Mouse (Mus musculus) B cell, adult 2 months (primary cell): ENCODE results near the gene Trim44.

Experiments used
- DNase-seq, 2 experiments: peaks; one replicate each; pipeline ENCODE4 v3.0.0; 2022

Gene Trim44

DNA sequence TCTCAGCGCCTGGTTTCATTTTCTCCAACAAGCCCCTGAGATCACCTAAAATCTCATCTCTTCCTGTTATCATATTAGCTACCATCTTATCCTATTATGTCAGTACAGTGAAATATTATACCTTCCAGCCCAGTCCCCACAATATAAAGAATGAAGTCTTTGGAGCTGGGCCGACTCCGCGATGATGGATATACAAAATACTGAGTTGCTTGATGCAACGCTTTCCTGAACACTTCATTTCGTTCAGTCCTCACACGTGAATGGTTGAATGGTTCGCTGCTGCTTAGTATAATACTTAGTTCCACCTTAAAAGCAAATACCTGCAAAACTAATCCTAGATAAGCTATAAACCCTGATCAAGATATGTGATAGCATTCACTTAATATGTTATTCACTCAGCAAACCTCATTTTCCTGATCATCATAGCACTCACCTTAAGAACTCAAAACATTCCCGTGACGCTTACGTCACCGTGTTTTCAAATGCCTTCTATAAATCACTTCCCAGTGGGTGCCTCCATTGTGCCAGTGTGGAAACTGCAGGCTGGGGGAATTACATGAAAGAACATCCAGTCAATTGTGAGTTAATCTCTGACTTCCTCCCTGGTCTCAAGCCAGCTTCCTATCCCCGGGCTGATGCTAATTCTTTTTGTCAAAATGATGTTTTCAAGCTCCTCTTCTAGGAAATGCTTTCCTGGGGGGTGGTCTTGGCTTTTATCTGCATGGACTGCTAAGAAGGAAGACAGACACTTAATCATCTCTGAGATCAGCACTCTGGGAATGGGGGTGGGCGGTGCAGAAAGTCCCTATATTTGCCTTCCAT is at the start of gene Trim44:
Trim44 (minus strand) TSS at position 466 of the 822 bp plus-strand sequence.
- DNase-seq: no peak

DNA sequence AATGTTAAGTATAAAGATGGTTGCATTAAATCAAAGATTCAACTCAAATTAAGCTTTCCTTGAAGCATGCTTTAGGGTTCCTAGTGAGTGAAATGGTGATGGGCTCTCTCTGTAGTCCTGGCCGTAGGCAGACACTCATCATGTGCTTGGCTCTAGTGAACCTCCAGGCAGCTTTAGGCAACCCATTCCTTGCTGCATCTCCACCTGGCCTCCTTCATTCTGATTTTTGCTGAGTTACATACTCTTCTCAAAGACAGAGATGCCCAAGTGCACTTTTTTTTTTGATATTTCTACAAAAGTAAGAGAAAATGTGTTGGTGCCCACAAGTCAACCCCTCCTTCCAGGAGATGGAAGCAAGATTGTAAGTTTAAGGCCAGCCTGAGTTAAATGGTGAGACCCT is 47.5 kb upstream of the Trim44 start:
- DNase-seq: no peak

DNA sequence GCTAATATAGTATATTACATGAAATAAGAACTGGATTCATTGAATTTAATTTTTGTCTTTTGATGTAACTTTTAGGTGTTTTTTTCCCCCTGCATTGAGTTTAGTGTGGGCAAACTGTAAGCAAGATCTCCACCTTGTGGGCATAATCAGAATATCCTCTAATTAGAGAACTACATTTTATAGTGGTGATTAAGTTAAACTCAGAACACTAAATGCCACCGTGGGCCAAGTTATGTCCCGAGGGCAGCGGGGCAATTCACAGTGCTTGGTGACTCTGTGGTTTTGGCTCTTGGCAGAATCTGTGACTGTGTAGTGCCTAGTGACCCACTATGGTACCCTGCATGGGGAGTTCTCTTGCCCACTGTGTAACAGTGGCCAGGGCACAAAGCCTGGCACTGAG is 45.8 kb upstream of the Trim44 start:
- DNase-seq: peak; percentile 12

DNA sequence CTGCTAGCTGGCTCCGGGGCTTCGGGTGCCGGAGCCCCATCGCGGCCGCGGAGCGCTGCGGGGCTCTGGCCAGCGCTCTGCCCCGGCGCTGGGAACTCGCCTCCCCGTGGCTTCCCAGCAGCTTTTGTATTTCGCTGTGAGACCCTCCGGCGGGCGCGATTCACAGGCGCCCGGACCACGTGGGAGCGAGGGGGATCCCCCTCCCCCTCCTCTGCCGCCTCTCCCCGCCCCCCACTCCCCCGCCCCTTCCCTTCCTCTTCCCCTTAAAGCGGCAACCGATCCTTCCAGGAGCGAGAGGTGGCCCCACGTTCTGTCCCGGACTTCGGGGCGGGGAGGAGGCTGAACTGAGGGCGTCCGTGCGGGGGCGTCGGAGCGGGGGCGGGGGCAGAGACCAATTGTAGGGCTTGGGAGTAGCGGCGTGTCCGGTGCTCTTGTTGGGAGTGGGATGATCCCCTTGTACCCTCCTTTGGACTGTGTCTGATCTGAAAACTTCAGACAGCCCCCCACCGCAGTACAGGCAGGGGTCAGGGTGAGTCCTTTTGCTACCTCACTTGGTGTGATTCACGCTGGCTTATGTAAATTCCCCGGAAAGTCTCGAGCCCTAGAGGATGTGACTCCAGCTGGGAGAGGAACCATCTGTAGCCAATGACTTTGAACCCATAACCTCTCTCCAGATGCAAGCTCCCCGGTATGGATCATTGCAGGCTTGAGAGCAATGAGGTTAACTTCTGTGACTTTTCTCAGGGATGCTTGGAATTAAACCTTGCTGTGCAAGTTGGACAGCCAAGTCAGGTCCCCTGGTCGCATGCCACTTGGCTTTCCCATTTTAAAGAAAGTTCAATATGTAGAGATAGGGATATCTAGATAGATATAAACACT is 44.3 kb upstream of the Trim44 start, which contains the start of gene Fjx1:
Fjx1 (minus strand) TSS at position 829 of the 879 bp plus-strand sequence.
- peak; percentile 8 to 17 for DNase-seq

DNA sequence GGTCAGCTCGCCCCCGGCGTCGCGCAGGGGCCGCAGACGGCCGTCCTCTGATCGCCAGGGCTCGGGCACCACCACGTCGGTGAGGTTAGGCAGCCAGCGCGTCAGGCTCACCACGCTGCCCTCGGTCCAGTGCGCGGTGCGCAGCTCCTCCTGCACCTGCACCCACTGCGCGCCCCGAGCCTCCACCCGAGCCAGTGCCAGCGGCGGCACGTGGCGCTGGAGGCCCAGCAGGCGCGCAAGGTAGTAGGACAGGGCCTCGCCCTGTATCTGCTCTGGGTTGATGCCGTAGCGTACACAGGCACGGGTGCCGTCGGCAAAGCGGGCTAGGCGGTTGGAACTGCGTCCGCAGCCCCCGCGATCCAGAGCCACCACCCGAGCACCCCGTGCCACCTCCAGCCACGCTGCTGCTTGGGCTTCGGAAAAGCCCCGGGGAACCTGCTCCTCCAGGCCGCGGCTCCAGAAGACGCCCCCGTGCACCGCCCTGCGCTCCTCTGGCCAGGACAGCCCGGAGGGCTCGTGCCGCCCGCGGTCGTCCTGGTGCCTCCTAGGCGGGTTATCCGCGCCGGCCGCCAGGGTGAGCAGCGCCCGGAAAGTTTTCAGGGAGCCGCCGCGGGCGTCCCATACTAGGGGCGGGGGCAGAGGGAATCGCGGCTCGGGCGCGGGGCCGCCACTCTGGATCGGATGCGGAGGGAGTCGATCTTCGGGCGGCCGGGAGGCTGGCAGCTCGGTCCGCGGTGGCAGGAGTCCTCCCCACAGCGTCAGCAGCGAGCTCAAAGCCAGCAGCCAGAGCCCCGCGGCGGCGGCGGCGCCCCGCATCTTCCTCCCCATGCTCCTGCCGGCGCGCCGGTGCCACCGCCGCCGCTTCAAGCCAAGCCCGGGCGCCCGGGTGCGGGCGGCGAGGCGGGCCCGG is 43.4 kb upstream of the Trim44 start:
- DNase-seq: peak; percentile 36 to 51

DNA sequence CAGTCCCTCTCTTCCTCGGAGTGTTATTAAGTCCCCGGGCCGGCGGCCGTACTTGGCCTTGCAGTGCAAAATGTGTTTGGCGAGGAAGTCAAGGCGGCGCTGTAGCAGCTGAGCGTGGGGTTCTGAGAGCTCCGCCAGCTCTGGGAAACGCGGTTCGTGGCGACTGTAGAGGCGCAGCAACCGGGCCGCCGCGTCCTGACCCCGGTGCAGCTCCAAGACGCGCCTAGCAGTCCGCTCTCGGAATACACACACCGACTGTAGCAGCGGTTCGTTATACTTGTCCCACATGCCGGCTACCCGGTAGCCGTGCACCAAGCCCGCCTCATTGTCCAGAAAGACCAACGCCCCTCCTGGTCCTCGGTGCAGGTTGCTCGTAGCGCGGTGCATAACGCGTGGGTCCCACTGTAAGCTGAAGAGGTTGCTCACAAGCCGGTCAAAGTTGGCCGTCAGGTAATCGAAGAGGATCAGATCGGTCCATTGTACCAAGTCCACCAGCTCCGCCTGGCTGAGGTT is 42.7 kb upstream of the Trim44 start:
- peak; percentile 33 to 40 for DNase-seq

DNA sequence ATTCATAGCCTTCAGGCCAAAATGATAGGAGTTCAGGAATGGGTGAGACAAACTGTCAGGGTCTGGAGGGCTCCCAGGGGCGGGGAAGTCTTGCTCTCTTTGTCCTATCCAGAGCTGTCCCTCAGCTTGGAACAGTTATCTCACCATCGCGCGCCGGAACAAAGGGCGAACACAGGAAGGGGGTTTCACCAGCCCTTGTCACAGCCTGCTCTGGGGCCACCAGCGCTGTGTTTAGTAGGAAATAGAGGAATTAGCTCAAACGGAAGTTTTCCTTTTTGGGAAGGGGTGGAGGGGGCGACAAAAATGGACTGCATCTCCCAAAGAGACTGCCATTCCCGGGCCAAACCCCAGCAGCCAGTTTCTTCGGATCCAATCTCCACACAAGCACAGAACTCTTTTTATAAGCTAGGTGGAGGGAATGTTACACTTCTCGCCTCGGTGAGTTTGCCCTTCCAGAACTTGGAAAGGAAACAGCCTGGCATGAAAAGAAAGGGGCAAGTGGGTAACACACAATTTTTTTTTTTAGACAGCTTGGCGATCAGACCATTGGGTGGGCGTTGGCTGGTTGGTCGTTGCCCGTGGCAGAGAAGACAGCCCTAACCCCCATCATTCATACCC is 42.1 kb upstream of the Trim44 start:
- peak in 1 of 2 experiments; percentile 5 for DNase-seq

DNA sequence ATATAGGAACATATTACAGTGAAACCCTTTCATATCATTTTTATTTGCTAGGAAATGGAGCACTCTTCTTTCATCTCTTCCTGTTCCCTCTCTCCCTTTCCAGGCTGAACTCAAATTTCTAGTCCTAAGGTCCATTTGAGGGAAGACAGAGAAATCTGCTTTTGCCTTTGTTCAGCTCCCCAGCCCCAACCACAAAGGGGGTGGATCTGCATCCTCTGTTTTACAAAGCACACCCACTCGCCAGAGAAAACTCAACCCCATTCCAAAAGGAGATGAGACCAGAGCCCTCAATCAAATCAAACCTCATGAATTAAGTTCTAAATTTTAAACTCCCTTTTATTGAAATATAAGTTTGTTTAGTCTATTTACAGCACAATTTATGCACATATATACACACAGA is 41.4 kb upstream of the Trim44 start:
- no peak for DNase-seq

DNA sequence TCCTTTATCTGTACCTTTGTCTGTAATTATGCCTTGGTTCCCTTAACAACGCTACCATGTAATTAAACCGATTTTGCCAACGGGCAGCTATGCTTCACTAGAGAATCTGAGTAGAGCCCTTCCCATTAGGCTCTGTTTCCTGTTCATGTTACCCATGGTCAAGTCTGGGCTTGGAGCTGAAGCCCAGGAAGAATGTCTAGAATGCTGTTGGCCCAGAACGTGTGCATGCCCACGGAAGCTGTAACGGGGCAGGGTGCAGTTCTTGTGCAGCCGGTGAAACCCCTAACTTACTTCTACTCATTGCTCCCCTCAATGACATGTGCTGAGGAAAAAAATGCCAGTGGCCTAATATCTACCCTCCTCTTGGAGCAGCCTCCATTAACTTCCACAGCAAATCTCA is 40.2 kb upstream of the Trim44 start:
- DNase-seq: no peak

DNA sequence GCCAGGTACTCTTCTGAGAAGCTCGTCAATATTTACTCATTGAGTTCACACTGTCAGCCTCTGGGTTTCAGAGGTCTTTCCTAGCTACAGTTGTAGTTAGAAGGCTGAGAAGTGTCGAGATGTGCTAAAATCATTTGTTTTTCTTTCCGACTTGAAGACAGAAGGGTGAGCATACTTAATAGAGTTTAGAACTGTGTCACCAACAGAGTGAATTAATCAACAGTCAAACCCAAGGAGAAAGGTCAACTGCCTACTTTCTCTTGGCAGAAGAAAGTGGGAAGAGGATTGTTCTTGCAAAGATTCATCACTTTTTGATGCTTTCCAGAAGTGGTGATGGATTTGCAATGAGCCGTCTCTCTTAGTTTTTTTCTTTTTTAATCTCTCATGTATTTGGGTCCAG is 39.2 kb upstream of the Trim44 start:
- DNase-seq: no peak

DNA sequence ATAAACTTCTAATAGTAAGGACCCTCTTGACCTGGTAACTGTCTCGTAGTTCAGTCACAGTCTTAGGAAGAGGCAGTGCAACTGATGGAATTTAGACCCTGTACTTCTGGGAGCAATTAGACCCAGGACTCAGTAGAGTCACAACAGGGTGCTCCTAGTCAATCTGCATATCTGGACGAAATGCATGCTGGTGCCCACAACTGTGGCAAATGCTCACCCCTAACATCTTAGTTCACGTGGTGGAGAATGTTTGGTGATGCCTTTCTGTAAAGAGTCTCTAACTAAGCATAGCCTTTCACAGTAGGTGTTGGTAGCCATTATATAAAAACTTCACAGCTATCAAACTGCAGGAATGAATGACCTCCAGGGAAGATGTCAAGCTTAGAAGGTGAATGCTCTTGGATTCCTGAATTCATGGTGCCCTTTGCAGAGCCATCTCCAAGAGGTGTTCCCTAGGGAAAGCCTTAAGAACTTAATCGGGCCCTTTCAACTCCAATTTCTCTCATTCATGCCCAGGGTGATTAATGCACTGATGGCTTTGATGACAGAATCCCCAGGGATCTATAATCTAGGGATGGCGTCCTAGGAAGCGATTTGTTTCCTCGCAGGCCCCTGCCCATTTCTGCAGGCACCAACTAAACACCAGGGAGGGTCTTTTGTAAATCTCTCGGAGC is 29.9 kb upstream of the Trim44 start:
- DNase-seq: no peak

DNA sequence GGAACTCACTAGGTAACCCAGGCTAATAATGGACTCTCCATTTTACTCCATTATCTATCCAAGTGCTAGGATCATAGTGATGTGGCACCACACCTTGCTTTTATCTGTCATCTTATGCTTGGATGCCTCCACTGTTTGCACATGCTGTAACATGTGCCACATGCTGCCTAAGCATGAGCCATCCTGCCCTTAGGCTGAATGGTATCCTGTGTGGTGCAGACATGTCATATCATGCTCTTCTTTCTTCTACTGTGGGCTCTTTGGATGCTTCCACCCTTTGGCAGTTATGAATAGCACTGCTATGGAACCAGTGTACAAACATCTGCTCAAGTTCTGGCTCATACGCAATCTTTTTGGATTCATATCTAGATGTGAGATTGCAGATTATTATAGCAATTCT is 26.3 kb upstream of the Trim44 start:
- no peak for DNase-seq

DNA sequence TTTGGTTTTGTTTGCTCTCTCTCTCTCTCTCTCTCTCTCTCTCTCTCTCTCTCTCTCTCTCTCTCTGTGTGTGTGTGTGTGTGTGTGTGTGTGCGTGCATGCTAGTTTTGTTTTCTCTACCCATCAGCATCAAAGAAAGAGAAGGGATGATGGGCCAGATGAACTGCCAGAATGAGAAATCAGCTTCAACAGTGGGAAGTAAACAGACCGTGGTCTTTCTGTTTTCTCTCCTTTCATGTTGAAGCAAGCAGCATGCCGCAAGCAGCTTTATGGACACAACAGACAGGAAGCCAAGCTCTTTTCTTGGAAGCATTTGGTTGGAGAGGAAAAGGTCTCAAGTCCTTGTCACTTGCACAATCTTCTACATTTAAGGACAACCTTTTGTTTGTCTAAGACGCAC is 23.5 kb upstream of the Trim44 start:
- DNase-seq: no peak

DNA sequence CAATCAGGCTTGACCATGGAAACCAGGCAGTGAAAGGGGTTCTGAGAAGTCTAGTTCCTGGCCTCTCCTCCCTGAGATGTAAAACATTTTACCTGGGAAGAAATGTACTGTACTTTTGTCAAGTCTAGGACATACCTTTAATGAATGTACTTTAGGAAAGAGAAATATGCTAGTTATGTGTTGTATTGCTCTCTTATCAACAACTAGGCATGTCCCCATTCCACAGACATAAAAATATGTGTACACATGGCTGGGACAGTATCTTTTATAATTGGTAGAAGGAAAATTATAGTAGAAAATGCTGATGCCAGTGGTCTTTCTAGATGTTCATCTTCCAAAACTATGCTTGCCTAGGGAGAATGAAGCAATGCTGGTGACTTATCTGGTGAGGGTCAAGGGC is 20.3 kb upstream of the Trim44 start:
- no peak for DNase-seq

DNA sequence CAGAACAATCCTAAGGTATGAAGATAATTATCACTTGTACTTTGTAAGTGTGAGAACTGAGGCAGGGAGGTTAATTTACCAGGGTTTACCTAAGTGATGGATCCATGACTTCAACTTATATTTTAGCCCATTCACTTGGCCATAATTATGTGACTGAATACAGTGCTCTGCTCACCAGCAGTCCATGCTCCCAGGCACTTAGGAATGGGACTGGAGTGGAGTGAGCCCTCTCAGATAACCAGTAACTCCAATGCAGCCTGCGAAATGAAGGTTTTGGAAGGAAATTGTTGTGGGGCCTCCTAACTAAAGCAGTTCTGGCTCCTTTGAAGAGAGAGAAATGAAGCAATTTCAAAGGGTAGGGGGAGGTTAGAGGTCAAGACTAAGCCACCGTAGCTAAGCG is 18.8 kb upstream of the Trim44 start:
- no peak for DNase-seq

DNA sequence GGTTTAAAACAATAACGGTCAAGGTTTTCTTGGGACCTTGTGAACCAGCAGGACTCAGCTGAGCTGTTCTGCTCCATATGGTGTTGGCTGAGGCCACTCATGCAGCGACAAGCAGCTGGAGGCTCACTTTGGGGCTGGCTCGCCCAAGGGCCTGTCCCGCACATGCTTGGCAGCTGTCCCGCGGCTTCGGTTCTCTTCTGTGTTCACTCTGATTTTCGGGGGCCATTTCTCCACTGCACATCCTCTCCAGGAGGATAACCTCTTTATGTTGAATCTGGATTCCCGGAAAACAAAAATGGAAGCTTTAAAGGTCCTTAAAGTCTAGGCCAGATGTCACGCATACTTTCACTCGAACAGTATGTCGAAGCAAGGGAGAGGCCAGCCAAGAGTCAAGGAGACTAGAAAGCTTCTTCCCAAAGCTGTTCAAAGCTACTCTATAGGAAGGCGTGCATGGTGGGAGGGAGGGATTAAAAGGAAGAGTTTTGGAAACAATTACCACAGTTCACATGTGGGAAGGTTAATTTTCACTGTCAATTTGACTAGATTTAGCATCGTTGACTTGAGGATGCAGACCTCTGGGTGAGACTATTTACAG is 8.6 kb upstream of the Trim44 start:
- no peak for DNase-seq

DNA sequence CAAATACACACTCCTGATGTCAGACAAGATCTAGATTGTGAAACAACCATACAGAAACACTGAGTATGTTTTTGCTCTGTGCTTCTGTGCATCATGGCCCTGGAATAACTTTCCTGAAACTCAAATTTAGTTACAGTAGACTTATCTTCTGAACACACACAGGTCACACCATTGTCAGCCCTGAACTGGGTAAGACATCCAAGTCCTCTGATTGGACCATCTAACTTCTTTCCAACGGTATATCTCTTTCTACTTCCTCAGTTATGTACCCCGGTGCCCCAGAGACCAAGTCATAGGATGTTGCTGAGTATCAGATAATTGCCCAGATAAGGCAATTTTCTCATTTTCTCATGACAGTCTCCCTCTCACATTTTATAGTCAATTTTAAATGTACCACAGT is 5.1 kb upstream of the Trim44 start:
- DNase-seq: no peak

DNA sequence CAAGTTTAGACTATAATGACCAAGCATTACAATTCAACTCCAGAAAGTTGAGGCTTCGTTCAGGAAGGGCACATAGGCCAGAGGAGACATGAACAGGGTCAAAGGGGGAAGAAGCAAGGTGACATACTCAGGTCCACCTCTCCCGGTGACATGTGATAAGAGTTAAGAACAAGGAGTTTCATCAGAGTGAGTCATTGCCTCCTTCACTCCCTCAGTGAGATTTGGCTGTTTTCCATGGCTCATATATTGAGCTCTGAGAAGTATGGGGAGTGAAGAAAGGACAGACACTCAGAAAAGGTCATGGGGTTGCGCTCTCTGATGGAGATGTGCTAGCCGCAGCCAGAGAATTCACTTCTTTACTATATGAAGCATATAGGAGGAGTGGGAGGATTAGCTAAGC is 3.0 kb upstream of the Trim44 start:
- no peak for DNase-seq

DNA sequence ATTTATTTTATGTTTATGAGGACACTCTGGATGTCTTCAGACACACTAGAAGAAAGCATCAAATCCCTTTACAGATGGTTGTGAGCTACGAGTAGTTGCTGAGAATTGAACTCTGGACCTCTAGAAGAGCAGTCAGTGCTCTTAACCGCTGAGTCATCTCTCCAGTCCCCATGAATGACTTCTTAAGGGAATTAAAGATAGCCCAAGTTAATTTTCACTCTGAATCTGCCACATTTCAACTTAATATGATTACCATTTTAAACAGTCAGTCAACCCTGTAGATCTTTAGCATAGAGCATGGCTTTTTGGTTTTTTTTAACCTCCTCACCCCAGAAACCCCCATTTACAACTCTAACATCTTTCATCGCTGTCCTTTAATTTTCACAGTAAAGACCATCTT is 2.1 kb upstream of the Trim44 start:
- DNase-seq: no peak

DNA sequence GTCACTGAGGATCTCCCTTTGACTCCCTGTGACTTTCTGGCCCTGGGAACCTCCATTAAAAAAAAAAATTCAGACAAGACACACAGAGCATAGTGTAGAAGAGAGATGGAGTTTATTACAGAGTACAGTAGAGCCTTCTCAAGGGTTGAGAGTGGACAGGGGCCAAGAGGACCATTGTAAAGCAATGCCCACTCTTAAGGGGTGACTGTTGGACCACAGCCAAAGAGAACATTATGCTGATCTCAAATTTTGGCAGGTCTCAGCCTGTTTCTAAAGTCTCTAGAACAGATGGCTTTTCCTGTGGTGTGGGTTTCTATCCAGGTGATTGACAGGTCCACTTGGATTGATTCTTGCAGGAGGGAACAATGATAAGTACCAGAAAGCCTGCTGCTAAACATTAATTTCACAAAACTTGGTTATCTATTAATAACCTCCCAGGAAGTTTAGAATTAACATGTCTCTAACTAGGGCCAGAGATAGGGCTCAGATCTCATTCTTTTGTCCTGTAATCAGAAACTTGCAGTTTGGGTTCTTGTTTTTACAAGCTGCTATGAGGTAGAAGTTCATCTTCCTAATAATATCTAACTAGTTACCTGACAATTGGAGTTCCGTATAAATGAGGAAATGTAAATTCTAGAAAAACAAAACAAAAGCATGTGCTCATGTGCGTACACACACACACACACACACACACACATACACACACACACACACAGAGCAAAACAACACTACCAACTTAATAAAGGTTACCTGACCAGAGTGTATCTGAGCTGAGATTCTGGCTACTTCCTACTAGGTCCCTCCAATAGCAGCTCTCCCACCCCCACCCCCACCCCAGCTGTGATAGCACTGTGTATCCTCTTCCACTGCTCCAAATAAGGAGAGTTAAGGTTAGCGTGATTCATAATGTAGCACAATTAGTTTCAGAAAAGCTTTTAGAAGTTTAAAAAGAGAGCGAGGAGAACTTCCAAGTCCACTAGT is 1.0 kb downstream of the Trim44 start:
- DNase-seq: no peak
